Mouse (Mus musculus) right cerebral cortex, adult 2 months (tissue): ENCODE measurements around the gene Filip1.

Source experiments
- DNase-seq, 2 experiments: peaks; one replicate each; pipeline ENCODE4 v3.0.0; 2021 to 2022; ENCODE audit warnings: low spot score in 2 of 2

The Filip1 gene

GRCm38 (mm10) chr9:79948376-79948775 is 64.3 kb downstream of the Filip1 start:
- DNase-seq, result no peak

GRCm38 (mm10) chr9:79947973-79948372 is 64.7 kb downstream of the Filip1 start:
- no peak for DNase-seq

- no peak for DNase-seq
These were observed 65.2 kb downstream of the Filip1 start for GRCm38 (mm10) chr9:79947414-79947813.

GRCm38 (mm10) chr9:79944872-79945271 is 67.8 kb downstream of the Filip1 start:
- DNase-seq, result no peak

- DNase-seq, result no peak
These were observed 68.7 kb downstream of the Filip1 start for GRCm38 (mm10) chr9:79943986-79944385.

- DNase-seq, result no peak
These were observed 74.0 kb downstream of the Filip1 start for GRCm38 (mm10) chr9:79938416-79939206.

- no peak for DNase-seq
These were observed 75.1 kb downstream of the Filip1 start for GRCm38 (mm10) chr9:79937570-79937969.

GRCm38 (mm10) chr9:79932578-79932977 is 80.1 kb downstream of the Filip1 start:
- DNase-seq, result no peak

GRCm38 (mm10) chr9:79928092-79928491 is 84.6 kb downstream of the Filip1 start:
- no peak for DNase-seq

- DNase-seq, result peak in 1 of 2 experiments; percentile 48
These were observed 85.3 kb downstream of the Filip1 start for GRCm38 (mm10) chr9:79927156-79927870.

GRCm38 (mm10) chr9:79926464-79927155 is 86.0 kb downstream of the Filip1 start:
- no peak for DNase-seq

- no peak for DNase-seq
These were observed 86.7 kb downstream of the Filip1 start for GRCm38 (mm10) chr9:79925950-79926349.

GRCm38 (mm10) chr9:79923262-79923661 is 89.4 kb downstream of the Filip1 start:
- DNase-seq, result no peak

GRCm38 (mm10) chr9:79922493-79922760 is 90.2 kb downstream of the Filip1 start:
- no peak for DNase-seq

- no peak for DNase-seq
These were observed 90.8 kb downstream of the Filip1 start for GRCm38 (mm10) chr9:79921701-79922492.

GRCm38 (mm10) chr9:79920540-79920933 is 92.1 kb downstream of the Filip1 start:
- no peak for DNase-seq

- no peak for DNase-seq
These were observed 92.7 kb downstream of the Filip1 start for GRCm38 (mm10) chr9:79919750-79920539.

GRCm38 (mm10) chr9:79919303-79919721 is 93.3 kb downstream of the Filip1 start:
- DNase-seq, result no peak

GRCm38 (mm10) chr9:79918325-79919117 is 94.1 kb downstream of the Filip1 start:
- no peak for DNase-seq

GRCm38 (mm10) chr9:79914276-79914675 is 98.4 kb downstream of the Filip1 start:
- no peak for DNase-seq
